Mouse (Mus musculus) Patski (cell line): ENCODE results near the gene Ccdc9b. TPM values are rescaled to one million over a fixed set of nuclear protein-coding genes. Genes with fewer than 3 reads are reported as not detected.

ENCODE experiments used
- ATAC-seq: fragments of 100-300 bp; one replicate; pipeline ENCODE4 v1.8.0; 2021
- CTCF ChIA-PET: fragments of 350-600 bp; sonication (Branson Sonifier 250); formaldehyde crosslinking; loops from one replicate; lab custom pipeline; 2022; ENCODE audit warnings: inconsistent platforms; lab: Charles Lee
- POLR2A ChIA-PET: fragments of 350-600 bp; sonication (Branson Sonifier 250); formaldehyde crosslinking; loops from one replicate; lab custom pipeline; 2022; ENCODE audit warnings: antibody characterized with exemption, inconsistent platforms; lab: Charles Lee
- DNase-seq: peaks from one replicate; pipeline ENCODE4 v3.0.0-alpha.2; 2011; ENCODE audit warnings: low read depth, low spot score
- H3K27me3 ChIP-seq: fragments of 371-371 bp; one replicate; pipeline ENCODE4 v1.5.1; 2021
- CTCF ChIP-seq: fragments of 100-300 bp; IDR thresholded peaks from one replicate; pipeline ENCODE4 v1.5.1; 2021
- in situ Hi-C: fragments of 300-500 bp; cut with MboI; formaldehyde crosslinking; loops from 3 replicates; pipeline ENCODE4 v1.11.1; 2018; ENCODE audit warnings: low pct_unique_long_range_greater_than_20kb, mixed read lengths
- polyA plus RNA-seq: library from polyadenylated mRNA; unstranded; gene quantifications from one replicate; pipeline ENCODE4 v1.2.3, GENCODE M21; 2021

The Ccdc9b gene
- polyA plus RNA-seq = 31.5 TPM

GRCm38 (mm10) chr2:118761906-118762783 lies at the start of gene Ccdc9b:
TSS of gene Ccdc9b (minus strand) at chr2:118762661.
- ATAC-seq (peak; percentile 48), DNase-seq (no peak)
- in situ Hi-C loops = loop anchor here (5.0 kb wide), 1 partner anchor 120 kb away; no protein-coding TSS in a partner anchor
- POLR2A ChIA-PET = interaction anchor here (0.6 to 2.4 kb wide), 5 partner anchors 13 to 100 kb away, joined by 3 to 10 read pairs (median 4); partner anchors contain the start of gene Knstrn
- H3K27me3 ChIP-seq = no peaks in the 10 kb centered on the region
- CTCF ChIA-PET = interaction anchor here (1.3 to 6.0 kb wide), 4 partner anchors 13 to 275 kb away, joined by 3 to 34 read pairs (median 13); partner anchors contain the start of gene Inafm2
- TF ChIP-seq CTCF = no peak

- ATAC-seq = no peak
- peaks cover 3% of the 10 kb centered on the region for H3K27me3 ChIP-seq
- in situ Hi-C loops = no loop called here
- POLR2A ChIA-PET = no interaction called here
- CTCF ChIA-PET = no interaction called here
- DNase-seq = no peak
- TF ChIP-seq CTCF = no peak
Measured at GRCm38 (mm10) chr2:118810861-118811260, 48.4 kb upstream of the Ccdc9b start.

- TF ChIP-seq CTCF = no peak
- in situ Hi-C loops = no loop called here
- peaks cover 3% of the 10 kb centered on the region for H3K27me3 ChIP-seq
- POLR2A ChIA-PET = no interaction called here
- ATAC-seq (no peak), DNase-seq (no peak)
- CTCF ChIA-PET = interaction anchor here (1.4 kb wide), 1 partner anchor 11 kb away, joined by 3 read pairs; no protein-coding TSS in a partner anchor
Measured at GRCm38 (mm10) chr2:118806860-118807259, 44.4 kb upstream of the Ccdc9b start.

- ATAC-seq (no peak), DNase-seq (no peak)
- CTCF ChIA-PET = no interaction called here
- peaks cover 1% of the 10 kb centered on the region for H3K27me3 ChIP-seq
- POLR2A ChIA-PET = interaction anchor here (0.6 kb wide), 1 partner anchor 10 kb away, joined by 3 read pairs; no protein-coding TSS in a partner anchor
- TF ChIP-seq CTCF = no peak
- in situ Hi-C loops = no loop called here
Measured at GRCm38 (mm10) chr2:118805756-118806155, 43.3 kb upstream of the Ccdc9b start.

GRCm38 (mm10) chr2:118805137-118805536 lies 42.7 kb upstream of the Ccdc9b start:
- ChIA-PET CTCF (no interaction called here), POLR2A (no interaction called here)
- DNase-seq = no peak
- no peak for ATAC-seq
- TF ChIP-seq CTCF = no peak
- in situ Hi-C loops = no loop called here
- H3K27me3 ChIP-seq = no peaks in the 10 kb centered on the region

GRCm38 (mm10) chr2:118804474-118804873 lies 42.0 kb upstream of the Ccdc9b start:
- DNase-seq (no peak), ATAC-seq (no peak)
- in situ Hi-C loops = no loop called here
- ChIA-PET CTCF (no interaction called here), POLR2A (no interaction called here)
- TF ChIP-seq CTCF = no peak
- no peaks in the 10 kb centered on the region for H3K27me3 ChIP-seq

GRCm38 (mm10) chr2:118802542-118803118 lies 40.2 kb upstream of the Ccdc9b start:
- no peak for ATAC-seq
- POLR2A ChIA-PET = no interaction called here
- in situ Hi-C loops = no loop called here
- CTCF ChIA-PET = interaction anchor here (1.1 kb wide), 1 partner anchor 12 kb away, joined by 3 read pairs; no protein-coding TSS in a partner anchor
- no peaks in the 10 kb centered on the region for H3K27me3 ChIP-seq
- no peak for TF ChIP-seq CTCF
- DNase-seq = no peak

- CTCF ChIA-PET = no interaction called here
- POLR2A ChIA-PET = no interaction called here
- in situ Hi-C loops = loop anchor here (5.0 to 25.0 kb wide), 2 partner anchors 89 to 194 kb away; no protein-coding TSS in a partner anchor
- H3K27me3 ChIP-seq = peaks cover 12% of the 10 kb centered on the region
- no peak for TF ChIP-seq CTCF
- DNase-seq (no peak), ATAC-seq (no peak)
Measured at GRCm38 (mm10) chr2:118793636-118794035, 31.2 kb upstream of the Ccdc9b start.

GRCm38 (mm10) chr2:118792259-118792613 lies 29.8 kb upstream of the Ccdc9b start:
- in situ Hi-C loops = loop anchor here (5.0 to 25.0 kb wide), 2 partner anchors 90 to 195 kb away; no protein-coding TSS in a partner anchor
- TF ChIP-seq CTCF = no peak
- DNase-seq = no peak
- ChIA-PET POLR2A (no interaction called here), CTCF (interaction anchor here (1.3 kb wide), 1 partner anchor 28 kb away, joined by 4 read pairs; no protein-coding TSS in a partner anchor)
- H3K27me3 ChIP-seq = peaks cover 19% of the 10 kb centered on the region
- ATAC-seq = no peak

- in situ Hi-C loops = loop anchor here (5.0 to 25.0 kb wide), 2 partner anchors 91 to 196 kb away; no protein-coding TSS in a partner anchor
- ATAC-seq (no peak), DNase-seq (no peak)
- TF ChIP-seq CTCF = no peak
- POLR2A ChIA-PET = no interaction called here
- CTCF ChIA-PET = interaction anchor here (1.2 to 1.6 kb wide), 4 partner anchors 10 to 91 kb away, joined by 3 to 4 read pairs (median 3); no protein-coding TSS in a partner anchor
- peaks cover 20% of the 10 kb centered on the region for H3K27me3 ChIP-seq
Measured at GRCm38 (mm10) chr2:118791591-118792258, 29.3 kb upstream of the Ccdc9b start.
